Mouse (Mus musculus): ENCODE results near the gene Dhx40.

Gene Dhx40

GRCm38 (mm10) chr11:86807505-86807989, at the start of gene Dhx40:
Dhx40 (minus strand) TSS chr11:86807746.
- DNase-seq (ENCODE audit: low spot score), result peak; percentile 86

GRCm38 (mm10) chr11:86855639-86856425, 48.3 kb upstream of the Dhx40 start:
- no peak for DNase-seq (ENCODE audit: low spot score)

DNA sequence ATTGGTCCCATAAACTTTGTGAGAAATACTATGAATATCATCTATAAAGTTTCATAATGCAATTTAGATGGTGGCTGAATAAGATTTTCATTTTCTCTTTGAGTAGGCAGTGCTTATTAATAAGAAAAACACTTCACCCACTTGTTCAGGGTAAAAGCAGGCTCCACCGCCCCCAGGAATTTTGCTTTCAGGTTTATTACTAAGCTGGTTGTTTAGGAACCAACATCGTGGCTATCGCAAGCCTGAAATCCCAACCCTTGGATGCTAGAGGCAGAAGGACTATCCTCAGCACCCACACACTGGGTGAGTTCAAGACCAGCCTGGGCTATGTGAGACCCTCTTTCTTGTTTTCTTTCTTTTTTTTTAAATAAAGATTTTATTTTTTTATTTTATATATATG, 45.5 kb upstream of the Dhx40 start:
- DNase-seq (ENCODE audit: low spot score), result no peak

DNA sequence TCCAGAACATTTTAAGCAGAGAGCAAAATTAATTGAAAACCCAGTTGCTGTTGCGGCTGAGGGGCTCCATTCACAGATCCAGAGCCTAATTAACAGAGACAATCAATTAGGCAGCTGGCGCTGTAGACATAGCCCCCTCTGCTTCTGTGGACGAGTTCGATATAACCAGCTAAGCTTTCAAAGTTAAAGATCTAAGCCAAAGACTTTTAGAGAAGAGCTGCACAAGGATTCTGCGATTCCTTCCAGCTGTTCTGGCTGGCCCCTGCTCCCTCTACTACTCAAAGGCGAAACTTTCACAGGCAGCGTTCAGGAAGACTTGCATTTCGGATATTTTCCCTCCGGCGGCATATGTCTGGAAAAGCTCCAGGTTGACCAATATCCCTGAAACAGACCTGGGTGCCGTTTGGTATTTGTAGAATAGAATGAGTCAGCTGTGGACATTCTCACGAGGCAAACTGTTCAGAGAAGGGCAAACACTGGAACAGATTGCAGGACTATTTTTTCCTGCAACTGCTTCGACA, 45.0 kb upstream of the Dhx40 start:
- no peak for DNase-seq (ENCODE audit: low spot score)

- DNase-seq (ENCODE audit: low spot score), result no peak
Measured at GRCm38 (mm10) chr11:86851714-86852533, 44.4 kb upstream of the Dhx40 start.

DNA sequence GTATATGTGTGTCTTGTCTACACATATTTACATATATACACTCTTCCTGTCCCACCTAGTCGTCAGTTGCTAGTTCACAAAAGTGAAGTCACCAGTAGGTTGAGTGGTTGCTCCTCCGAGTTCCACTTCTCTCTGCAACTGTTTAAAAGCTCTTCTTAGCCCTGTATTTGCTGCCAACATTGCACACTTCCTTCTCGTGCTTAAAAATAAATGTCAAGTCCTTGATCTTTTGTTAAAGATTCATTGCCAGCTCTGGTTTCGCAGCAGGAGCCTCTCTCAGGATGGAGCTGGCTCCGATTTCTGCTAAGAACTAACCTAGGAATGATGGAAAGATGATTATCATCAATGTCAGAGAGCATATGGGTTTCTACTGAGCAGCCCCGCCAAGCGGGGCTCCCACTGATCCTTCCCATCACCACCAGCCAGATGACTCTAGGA, 43.7 kb upstream of the Dhx40 start:
- no peak for DNase-seq (ENCODE audit: low spot score)

GRCm38 (mm10) chr11:86843831-86844230, 36.3 kb upstream of the Dhx40 start:
- no peak for DNase-seq (ENCODE audit: low spot score)

DNA sequence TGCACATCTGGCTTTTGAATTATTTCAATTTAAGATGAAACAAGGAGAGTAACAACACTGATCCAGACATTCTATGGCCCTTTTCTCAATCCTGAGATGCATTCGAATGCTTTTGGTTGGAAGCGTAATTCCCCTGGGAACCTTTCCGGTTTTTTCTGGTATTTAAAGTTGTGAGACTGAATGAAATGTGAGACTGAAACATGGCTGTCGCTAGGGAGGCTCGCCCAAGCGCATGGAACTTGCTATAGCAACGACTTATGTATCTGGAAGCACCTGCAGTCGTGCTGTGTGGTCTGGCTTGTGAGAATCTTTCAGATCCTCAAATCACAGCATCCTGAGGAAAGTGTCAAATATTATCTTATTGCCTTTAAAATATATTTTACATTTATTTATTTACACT, 33.7 kb upstream of the Dhx40 start:
- no peak for DNase-seq (ENCODE audit: low spot score)

GRCm38 (mm10) chr11:86840511-86841154, 33.1 kb upstream of the Dhx40 start:
- DNase-seq (ENCODE audit: low spot score), result peak; percentile 44

DNA sequence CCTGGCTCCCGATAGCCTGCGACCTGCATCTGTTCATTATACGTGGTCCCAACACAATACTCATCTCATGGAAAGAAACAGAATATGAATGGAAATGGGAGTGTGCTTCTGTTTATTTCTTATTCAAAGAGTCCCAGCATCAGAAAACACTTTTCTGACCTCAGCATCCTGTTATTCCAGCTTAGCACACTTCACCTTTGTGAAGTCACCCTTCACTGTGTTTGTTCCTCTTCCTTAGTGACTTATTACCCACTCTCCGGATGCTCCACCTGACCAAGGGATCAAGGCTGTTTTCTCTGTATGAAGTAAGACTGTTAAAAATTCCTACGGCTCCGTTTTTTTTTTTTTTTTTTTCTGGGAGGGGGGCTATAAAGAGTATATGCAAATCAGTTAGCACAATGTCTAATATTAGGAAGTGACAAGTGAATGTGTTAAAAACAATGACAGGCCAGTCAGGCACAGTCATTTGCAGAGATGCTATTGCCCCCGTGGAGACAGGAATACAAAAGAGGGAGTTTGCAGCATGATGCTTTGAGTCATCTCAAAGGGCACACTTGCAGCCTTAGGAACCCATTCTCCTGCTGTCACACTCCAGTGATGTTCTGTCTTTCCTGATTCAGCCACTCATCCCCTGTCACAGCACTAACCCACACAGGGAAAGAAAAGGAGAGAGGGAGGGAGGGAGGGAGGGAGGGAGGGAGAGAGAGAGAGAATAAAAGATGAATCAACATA, 32.3 kb upstream of the Dhx40 start:
- DNase-seq (ENCODE audit: low spot score), result no peak

- DNase-seq (ENCODE audit: low spot score), result no peak
Measured at GRCm38 (mm10) chr11:86838792-86839191, 31.2 kb upstream of the Dhx40 start.

- peak; percentile 76 for DNase-seq (ENCODE audit: low spot score)
Measured at GRCm38 (mm10) chr11:86836366-86836765, 28.8 kb upstream of the Dhx40 start.

- DNase-seq (ENCODE audit: low spot score), result no peak
Measured at GRCm38 (mm10) chr11:86834628-86835338, 27.2 kb upstream of the Dhx40 start.

GRCm38 (mm10) chr11:86834050-86834449, 26.5 kb upstream of the Dhx40 start:
- DNase-seq (ENCODE audit: low spot score), result no peak

- DNase-seq (ENCODE audit: low spot score), result no peak
Measured at GRCm38 (mm10) chr11:86833153-86833552, 25.6 kb upstream of the Dhx40 start.

DNA sequence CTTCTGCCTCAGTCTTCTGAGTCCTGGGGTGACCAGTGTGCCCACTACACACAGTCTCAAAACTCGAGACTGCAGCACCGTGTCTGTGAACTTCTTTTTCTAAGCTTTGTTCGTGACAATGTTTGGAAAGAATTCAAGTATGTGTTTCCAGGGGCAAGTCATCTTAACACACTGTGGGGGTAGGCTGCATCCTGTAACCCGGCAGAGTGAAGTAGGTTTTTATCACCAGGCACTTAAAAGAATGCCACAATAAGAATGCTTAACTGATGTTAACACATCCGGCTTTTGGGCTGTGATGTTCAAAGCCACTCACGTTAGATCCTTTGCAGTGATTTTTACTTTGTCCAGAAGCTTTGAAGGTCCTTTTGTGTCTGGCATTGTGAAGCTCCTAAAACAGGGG, 20.9 kb upstream of the Dhx40 start:
- no peak for DNase-seq (ENCODE audit: low spot score)

DNA sequence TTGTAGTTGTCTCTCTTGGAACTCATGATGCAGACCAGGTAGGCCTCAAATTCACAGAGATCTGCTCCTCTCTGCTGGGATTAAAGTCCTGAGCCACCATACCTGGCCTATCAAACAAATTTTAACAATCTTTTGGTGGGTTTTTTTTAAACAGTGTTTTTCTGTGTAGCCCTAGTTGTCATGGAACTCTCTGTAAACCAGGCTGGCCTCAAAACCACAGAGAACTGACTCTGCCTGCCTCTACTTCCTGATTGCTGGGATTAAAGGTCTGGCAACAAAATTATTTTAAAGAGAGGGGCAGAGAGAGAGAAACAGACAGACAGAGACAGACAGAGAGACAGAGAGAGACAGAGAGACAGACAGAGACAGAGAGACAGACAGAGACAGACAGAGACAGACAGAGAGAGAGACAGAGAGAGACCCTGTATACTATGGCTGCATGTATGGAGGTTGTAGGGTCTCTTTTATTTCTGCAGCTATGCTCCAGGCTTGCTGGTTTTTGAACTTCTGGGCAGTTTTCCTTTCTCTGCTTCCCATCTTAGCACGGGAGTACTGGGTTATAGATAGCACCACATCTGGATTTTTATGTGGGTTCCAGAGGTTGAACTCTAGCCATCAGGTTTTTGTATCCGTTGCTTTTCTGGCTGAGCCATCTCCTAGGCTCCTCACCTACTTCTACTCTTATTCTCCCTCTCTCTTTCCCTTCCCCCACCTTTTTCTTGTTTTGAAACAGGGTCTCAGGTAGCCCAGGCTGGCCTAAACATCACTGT, 20.1 kb upstream of the Dhx40 start:
- DNase-seq (ENCODE audit: low spot score), result no peak

GRCm38 (mm10) chr11:86824433-86824832, 16.9 kb upstream of the Dhx40 start:
- no peak for DNase-seq (ENCODE audit: low spot score)

DNA sequence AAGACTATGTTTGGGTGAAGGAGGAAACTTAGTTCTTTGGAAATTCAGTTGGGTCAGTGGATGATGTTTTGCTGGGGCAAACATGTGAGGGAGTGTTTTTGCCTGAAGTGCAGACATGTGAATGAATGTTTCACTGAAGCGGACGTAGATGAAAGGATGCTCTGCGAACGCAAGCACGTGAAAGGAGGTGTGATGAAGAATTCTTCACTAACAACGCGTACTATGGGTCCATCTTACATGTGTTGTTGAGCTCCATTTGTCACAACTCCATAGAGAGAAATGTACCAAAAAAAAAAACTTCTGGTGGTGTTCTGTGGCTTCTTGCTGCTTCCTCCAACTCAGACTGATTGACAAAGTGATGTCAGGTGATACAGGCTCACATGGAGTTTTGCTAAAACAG, 15.0 kb upstream of the Dhx40 start:
- no peak for DNase-seq (ENCODE audit: low spot score)

DNA sequence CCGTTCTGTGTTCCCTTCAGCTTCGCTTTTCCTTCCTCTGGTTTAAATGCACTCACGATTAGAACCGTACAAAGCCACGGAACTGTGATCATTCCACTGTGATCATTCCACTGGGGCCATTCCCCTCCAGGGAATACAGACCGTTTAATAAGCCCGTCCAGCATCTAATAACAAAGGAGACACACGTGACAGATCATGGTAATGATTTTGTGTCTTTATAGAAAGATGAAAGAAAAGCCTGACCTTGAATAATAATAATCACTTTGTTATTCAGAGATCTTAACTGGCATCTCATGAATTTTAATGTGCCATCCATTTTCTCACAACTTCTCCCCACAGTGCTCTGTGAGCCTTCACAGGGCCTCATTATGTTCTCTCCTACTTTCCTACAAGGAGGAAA, 12.0 kb upstream of the Dhx40 start:
- no peak for DNase-seq (ENCODE audit: low spot score)

All from urinary bladder, postnatal 25 days (tissue).